Mouse (Mus musculus) hindbrain, embryonic 10.5 days (tissue): Measurements from ENCODE around the gene Cuedc2. TPM values are rescaled to one million over a fixed set of nuclear protein-coding genes. Genes with fewer than 3 reads are reported as not detected.

Experiments
- DNase-seq: peaks from one replicate; pipeline ENCODE4 v3.0.0-alpha.2; 2017; ENCODE audit warnings: low spot score
- H3K27ac ChIP-seq: fragments of 300-500 bp; sonication (generic); 2 replicates; pipeline ENCODE4 v1.5.1; 2016; ENCODE audit warnings: mild to moderate bottlenecking, moderate library complexity
- H3K27me3 ChIP-seq: fragments of 300-500 bp; sonication (generic); 2 replicates; pipeline ENCODE4 v1.6.1; 2016; ENCODE audit warnings: mild to moderate bottlenecking; ENCODE audit not compliant: poor library complexity, insufficient read depth, severe bottlenecking
- H3K36me3 ChIP-seq: fragments of 300-500 bp; sonication (generic); 2 replicates; pipeline ENCODE4 v1.6.1; 2016; ENCODE audit warnings: mild to moderate bottlenecking, moderate library complexity
- H3K4me1 ChIP-seq: fragments of 300-500 bp; sonication (generic); replicated peaks from 2 replicates; pipeline ENCODE4 v1.6.1; 2016; ENCODE audit warnings: mild to moderate bottlenecking
- H3K4me3 ChIP-seq: fragments of 300-500 bp; sonication (generic); 2 replicates; pipeline ENCODE4 v1.5.1; 2016; ENCODE audit warnings: mild to moderate bottlenecking, moderate library complexity
- H3K9me3 ChIP-seq: fragments of 300-500 bp; sonication (generic); 2 replicates; pipeline ENCODE4 v1.6.1; 2016; ENCODE audit warnings: mild to moderate bottlenecking, moderate library complexity
- WGBS: fragments of 180-500 bp; shearing (Covaris S2); methylation state at CpG from one replicate; pipeline ENCODE4 v1.1.7; 2016; 5-methylcytosine and 5-hydroxymethylcytosine counted together
- polyA plus RNA-seq: library from polyadenylated mRNA; unstranded; fragments of >200 nt; fragmentation: Nextera tagmentation; extraction: Ambion mirVana; gene quantifications from 2 replicates; pipeline ENCODE4 v1.2.1, GENCODE M21; 2016

The Cuedc2 gene
- polyA plus RNA-seq, 1 experiment from 2014 or later: 279 TPM

DNA sequence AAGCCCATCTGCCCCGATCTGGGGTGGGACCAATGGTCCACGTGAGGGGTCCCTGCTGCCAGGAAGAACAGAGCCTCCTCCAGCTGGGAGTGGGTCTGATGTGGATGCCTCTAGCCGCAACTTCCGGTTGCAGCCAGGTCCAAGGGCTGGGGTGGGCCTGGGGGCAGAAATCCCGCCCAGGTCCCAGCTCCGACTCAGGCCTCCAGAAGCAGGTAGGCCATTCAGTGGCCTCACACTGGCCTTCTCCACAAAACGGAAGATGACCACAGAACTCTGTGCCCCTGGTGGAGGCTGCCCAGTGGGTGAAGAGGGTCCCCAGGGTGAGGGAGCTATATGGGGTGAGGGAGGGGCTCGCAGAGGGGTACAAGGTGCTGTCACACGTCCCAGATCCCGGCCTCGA lies 14.1 kb downstream of the Cuedc2 start:
- peaks cover 77% of the 10 kb centered on the region for H3K4me1 ChIP-seq
- H3K4me3 ChIP-seq: peak overlapping the region; percentile 13; the same call in 1 of the 2 replicates
- H3K27me3 ChIP-seq: peaks cover 86% of the 10 kb centered on the region
- H3K36me3 ChIP-seq: no peaks in the 10 kb centered on the region
- no peak for DNase-seq
- H3K9me3 ChIP-seq: no peaks in the 10 kb centered on the region
- WGBS: 73% methylated on average over 11 of the region's 11 CpGs
- no peak overlapping the region for H3K27ac ChIP-seq

DNA sequence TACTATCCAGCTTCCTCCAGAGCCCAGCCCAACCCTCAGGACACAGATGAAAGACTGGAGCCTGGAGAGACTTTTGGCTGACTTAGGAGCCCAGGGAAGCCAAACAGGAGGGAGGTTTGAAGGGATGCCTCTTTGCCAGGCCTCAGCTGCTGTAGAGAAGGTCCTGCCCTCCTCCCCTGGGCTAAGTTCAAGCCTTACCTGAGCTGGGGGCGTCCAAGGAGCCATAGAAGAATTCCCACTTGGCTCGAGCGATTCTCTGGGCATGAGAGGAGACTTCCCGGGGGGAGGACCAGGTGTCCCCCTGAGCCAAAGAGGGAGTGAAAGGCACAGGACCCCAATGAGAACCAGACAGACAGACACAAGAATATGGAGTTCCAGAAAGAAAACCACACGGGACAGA lies 14.8 kb downstream of the Cuedc2 start:
- DNase-seq: no peak
- no peak overlapping the region for H3K27ac ChIP-seq
- no peak overlapping the region for H3K4me3 ChIP-seq
- H3K9me3 ChIP-seq: no peaks in the 10 kb centered on the region
- 71% methylated on average over 5 of the region's 5 CpGs for WGBS
- peaks cover 77% of the 10 kb centered on the region for H3K4me1 ChIP-seq
- no peaks in the 10 kb centered on the region for H3K36me3 ChIP-seq
- peaks cover 89% of the 10 kb centered on the region for H3K27me3 ChIP-seq

DNA sequence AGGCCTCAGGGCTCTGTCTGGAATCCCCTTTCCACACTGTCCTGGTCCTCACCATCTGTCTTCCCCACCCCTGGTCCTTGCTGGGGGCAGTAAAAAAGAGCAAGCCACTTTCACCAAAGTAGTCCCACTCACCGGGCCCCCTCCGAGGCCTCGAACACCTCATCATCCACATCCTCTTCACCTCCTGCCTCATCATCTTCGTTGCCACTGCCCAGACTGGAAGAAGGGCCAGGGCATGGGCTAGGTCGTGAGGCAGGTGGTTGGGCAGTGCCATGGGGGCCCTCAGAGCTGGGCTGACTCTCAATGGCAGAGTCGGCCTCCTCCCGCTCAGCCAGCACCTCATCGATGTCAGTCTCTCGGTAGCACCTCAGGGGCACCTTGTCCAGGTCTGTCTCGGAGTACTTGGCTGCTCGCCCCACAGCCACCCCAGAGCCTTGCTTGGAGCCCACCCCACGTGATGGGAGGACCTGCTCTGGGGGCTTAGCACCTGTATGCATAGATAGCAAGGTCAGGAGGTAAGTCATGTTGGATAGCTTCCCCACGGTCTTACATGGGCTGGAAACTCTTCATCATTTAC lies 15.4 kb downstream of the Cuedc2 start:
- Histone ChIP-seq H3K27me3 (peaks cover 95% of the 10 kb centered on the region), H3K9me3 (no peaks in the 10 kb centered on the region), H3K4me3 (no peak overlapping the region), H3K27ac (no peak overlapping the region; the same call in 1 of the 2 replicates), H3K36me3 (no peaks in the 10 kb centered on the region), H3K4me1 (peaks cover 80% of the 10 kb centered on the region)
- no peak for DNase-seq
- 81% methylated on average over 13 of the region's 13 CpGs for WGBS

DNA sequence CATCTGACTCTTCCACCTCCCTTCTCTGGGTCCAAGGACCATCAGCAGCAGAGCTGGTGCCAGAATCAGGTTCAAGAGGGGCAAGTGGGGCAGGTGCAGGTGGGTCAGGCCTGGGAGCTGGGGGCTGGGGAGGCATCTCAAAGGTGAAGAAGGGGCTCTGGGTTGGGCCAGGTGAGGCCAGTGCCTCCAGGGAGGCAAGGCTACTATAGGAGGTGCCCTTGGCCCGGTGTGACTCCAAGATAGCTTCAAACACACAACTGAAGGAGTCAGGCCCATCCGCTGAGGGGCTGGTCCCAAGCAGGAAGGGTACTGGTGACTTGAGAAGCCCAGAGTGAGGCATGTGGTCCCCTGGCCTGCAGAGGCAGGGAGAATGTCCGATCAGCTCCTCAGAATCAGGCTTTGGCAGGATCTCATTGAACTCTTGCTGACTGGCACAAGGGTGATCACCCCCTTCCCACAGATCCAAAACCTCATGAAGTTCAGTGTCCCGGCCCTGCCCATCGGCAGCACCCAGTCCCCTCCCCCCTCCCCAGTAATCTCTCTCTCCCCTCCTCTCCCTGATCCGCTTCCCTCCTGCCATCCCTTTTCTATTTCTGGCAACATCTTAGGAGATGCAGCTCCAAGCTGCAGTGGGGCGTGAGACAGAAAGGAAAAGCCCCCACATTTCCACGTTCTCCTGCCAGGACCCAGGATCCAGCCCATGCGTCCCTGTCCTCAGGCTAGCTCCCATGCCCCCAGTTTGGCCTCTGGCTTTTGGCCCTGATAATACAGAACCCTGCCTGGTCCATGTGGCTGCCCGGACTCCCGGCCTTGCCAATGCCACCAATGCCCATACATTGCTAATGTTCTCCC lies 16.1 kb downstream of the Cuedc2 start:
- 61% methylated on average over 11 of the region's 11 CpGs for WGBS
- Histone ChIP-seq H3K9me3 (no peaks in the 10 kb centered on the region), H3K36me3 (no peaks in the 10 kb centered on the region), H3K27me3 (peaks cover 99% of the 10 kb centered on the region), H3K4me3 (peak overlapping the region; percentile 28; the same call in 1 of the 2 replicates), H3K4me1 (peaks cover 80% of the 10 kb centered on the region), H3K27ac (peak overlapping the region; percentile 83)
- no peak for DNase-seq

DNA sequence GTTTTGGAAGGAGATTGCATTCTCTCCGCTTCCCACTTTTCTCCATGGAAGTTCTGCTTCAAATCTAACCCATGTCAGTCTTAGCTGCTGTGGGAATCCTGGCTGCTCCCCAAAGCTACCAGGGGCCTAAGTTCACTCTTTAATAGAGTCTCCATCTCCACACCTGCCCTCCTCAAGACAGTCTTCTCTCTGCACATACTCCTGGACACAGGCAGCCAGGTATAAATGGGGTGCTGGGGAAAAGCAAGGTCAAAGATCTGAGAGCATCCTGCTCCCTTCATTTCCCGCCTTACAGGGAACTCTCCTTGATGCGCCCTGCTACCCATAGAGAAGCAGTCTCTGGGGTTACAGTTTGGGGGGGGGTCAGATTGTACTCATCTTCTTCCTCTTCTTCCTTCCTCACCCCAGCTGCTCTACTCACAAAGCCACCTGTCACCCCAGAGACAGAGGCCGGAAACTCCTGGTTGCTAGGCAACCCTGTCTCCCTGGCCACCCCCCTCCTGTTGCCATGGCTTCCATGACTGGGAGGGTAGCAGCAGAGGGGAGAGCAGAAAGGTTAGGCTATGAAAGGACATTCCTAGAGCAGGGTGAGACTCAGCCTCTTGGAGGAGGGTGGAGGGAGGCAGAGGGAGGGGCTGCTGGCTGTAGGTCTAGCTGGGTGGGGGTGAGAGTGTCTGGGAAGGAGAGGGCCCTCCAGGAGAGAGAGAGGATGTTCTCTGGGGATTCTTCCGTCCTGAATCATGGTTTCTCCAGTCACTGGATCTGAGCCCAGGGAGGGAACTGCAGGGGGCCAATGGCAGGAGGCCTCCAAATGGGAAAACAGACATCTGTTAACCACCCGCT lies 17.2 kb downstream of the Cuedc2 start:
- Histone ChIP-seq H3K4me1 (peaks cover 79% of the 10 kb centered on the region), H3K9me3 (no peaks in the 10 kb centered on the region), H3K36me3 (no peaks in the 10 kb centered on the region), H3K27me3 (peaks cover 99% of the 10 kb centered on the region), H3K4me3 (peak overlapping the region; percentile 28), H3K27ac (peak overlapping the region; percentile 83)
- 23% methylated on average over 6 of the region's 6 CpGs for WGBS
- peak; percentile 86 for DNase-seq

DNA sequence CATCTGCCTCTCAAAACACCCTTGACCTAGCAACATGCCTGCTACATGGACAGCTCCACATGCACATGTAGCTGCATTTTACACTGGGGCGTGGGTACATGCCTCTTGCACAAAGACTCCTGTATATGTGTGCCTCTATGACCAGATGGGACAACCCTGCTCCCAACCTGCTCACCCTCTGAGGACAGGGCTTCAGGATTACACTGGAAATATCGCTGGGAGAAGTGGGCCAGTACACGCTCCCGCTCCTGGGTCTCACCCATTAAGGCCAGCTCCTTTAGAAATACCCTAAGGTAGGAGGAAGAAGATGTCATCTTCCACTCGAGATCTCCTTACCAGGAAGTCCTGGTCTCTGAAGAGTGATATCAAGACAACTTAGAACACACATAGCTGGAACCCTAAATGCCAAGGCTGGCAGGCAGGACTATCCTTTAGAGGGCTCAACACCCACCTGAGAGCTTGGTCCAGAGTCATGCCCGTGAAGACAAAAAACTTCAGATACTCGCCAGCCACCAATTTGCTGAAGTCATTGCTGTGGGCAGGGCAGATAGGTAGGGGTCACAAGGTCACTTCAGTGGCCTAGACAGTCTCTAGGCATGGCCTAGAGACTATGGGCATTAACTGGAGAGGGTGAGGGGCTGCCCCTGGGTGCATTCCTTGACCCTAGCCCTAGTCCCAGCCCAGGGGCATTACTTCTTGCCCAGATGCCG lies 18.3 kb downstream of the Cuedc2 start:
- H3K4me1 ChIP-seq: peaks cover 72% of the 10 kb centered on the region
- H3K27ac ChIP-seq: peak overlapping the region; percentile 83
- WGBS: 82% methylated on average over 8 of the region's 8 CpGs
- H3K36me3 ChIP-seq: no peaks in the 10 kb centered on the region
- DNase-seq: no peak
- no peak overlapping the region; the same call in 1 of the 2 replicates for H3K4me3 ChIP-seq
- H3K27me3 ChIP-seq: peaks cover 99% of the 10 kb centered on the region
- no peaks in the 10 kb centered on the region for H3K9me3 ChIP-seq

DNA sequence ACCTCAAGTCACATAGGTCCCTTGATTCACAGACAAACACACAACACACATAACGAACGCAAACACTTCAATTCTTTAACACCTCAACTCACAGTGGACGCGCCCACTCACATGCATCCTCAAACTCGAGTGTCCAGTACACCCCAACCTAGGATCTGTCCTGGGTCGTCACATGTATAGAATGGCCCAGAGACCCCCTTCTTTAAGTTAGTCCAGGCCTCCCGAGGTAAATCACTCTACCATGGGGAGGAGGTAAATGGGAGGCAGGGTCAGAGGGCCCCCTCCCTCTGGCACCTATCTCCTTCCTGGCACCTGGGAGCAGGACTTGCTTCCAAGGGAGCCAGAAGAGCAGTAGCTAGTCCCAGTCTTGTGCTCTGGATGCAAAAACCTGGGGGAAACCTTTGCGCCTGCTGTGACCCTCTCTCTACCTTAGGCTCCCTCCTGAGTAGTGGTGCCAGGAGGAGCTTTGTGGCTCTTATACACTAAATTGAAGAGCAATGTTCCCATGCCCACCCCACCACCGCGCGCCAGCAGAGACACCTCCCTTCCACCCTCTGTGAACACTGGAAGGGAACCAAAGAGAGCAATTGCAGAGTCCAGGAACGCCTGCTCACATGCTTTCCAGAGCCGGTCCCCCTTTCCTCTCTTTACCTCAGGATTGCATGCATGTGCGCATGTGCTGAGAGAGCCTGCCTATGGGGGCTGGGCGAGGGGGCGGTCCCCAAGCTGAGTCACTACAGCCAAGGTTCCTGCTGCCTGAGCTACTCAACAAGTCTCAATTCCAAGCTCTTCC lies 19.7 kb downstream of the Cuedc2 start:
- Histone ChIP-seq H3K4me3 (peak overlapping the region; percentile 32), H3K27me3 (peaks cover 99% of the 10 kb centered on the region), H3K9me3 (no peaks in the 10 kb centered on the region), H3K36me3 (no peaks in the 10 kb centered on the region), H3K27ac (no peak overlapping the region), H3K4me1 (peaks cover 78% of the 10 kb centered on the region)
- peak; percentile 61 for DNase-seq
- 13% methylated on average over 16 of the region's 16 CpGs for WGBS

DNA sequence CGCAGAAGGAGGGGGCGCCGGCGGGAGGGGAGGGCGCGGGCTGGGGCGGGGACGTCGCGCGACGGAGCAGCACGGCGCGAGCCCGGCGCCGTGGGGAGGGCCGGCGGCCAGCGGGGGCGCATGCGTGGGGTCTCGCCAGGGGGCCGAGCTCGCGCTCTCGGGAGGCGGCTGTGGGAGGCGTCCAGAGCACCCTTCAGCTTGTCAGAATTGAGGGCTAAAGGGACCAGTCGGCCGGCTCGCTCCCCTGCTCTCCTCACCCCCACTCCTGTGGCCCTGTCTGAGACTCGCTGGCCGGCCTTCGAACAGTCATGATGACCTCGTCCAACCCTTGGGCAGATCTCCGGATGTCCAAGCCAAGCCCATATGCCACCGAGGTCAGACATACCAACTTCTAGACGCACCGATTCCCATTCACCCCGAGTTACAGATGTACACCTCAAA lies 20.5 kb downstream of the Cuedc2 start:
- Histone ChIP-seq H3K9me3 (no peaks in the 10 kb centered on the region), H3K4me3 (peak overlapping the region; percentile 51), H3K27me3 (peaks cover 99% of the 10 kb centered on the region), H3K4me1 (peaks cover 76% of the 10 kb centered on the region), H3K27ac (0 out of 2 replicates have a peak overlapping the region, but pooled peaks have one; percentile 59), H3K36me3 (no peaks in the 10 kb centered on the region)
- no peak for DNase-seq
- WGBS: 1% methylated on average over 42 of the region's 42 CpGs

DNA sequence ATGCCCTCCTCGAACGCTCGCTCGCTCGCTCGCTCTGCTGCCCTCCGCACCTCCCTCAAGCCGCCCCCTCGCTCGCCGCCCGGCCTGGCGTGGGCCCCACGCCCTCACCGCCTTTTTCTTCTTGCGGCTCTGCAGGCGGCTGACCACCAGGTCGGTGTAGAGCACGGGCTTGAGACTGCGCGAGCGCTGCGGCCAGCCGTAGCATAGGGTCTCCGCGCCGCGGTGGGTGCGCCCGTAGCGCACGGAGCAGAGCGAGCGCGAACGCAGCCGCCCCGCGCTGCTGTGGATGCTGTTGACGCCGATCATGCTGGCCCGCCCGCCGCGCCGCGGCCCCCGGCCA lies 21.0 kb downstream of the Cuedc2 start:
- no peak for DNase-seq
- peaks cover 99% of the 10 kb centered on the region for H3K27me3 ChIP-seq
- peaks cover 71% of the 10 kb centered on the region for H3K4me1 ChIP-seq
- H3K36me3 ChIP-seq: peaks cover 3% of the 10 kb centered on the region; the same call in 1 of the 2 replicates
- WGBS: 1% methylated on average over 48 of the region's 48 CpGs
- H3K27ac ChIP-seq: peak overlapping the region; percentile 59
- H3K4me3 ChIP-seq: peak overlapping the region; percentile 51
- H3K9me3 ChIP-seq: no peaks in the 10 kb centered on the region

DNA sequence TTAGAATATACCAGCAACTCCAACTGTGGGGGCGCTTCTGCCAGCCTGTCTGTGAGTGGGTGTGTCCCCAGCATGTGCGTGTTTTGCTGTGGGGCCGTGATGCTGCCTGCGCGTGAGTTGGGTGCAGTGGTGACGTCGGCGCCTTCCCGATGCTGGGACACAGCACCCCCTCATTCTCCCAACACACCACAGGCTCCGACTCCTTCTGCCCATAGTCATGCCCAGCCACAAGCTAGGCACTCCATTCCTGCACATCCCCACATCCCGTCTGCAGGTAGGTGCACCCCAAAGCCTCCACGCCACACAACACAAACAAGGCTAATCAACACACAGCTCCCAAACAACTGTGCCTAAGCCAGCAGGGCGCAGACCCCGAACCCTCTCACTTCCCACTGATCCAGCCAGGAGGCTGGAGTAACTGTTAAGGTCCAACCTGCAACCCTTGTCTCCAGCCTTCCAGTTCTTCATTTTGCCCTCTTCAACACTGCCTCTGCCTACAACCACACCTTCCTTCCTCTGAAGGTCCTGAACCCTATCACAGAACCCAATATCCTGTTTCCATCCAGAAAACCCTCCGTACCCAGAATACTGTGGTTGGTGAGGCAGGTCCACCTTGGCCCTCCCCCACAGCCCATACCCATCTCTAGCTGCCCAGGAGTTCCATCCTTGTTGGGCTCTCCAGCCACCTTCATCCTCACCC lies 21.5 kb downstream of the Cuedc2 start:
- Histone ChIP-seq H3K4me1 (peaks cover 65% of the 10 kb centered on the region), H3K9me3 (no peaks in the 10 kb centered on the region), H3K4me3 (peak overlapping the region; percentile 51), H3K27me3 (peaks cover 98% of the 10 kb centered on the region), H3K36me3 (peaks cover 7% of the 10 kb centered on the region; the same call in 1 of the 2 replicates), H3K27ac (no peak overlapping the region)
- DNase-seq: no peak
- 37% methylated on average over 15 of the region's 15 CpGs for WGBS
